Mouse (Mus musculus) kidney, embryonic 15.5 days (tissue): Measurements from ENCODE around the gene Fndc5. TPM values are rescaled to one million over a fixed set of nuclear protein-coding genes. Genes with fewer than 3 reads are reported as not detected.

Experiments used
- ATAC-seq: fragments of 200-750 bp; cut with Nextera tagmentation; replicated peaks from 2 replicates; pipeline ENCODE4 v1.8.0; 2017; ENCODE audit warnings: moderate TSS enrichment; ENCODE audit not compliant: low FRiP score
- H3K27ac ChIP-seq: fragments of 300-500 bp; sonication (generic); 2 replicates; pipeline ENCODE4 v1.5.1; 2015; ENCODE audit warnings: mild to moderate bottlenecking, inconsistent platforms
- H3K27me3 ChIP-seq: fragments of 300-500 bp; sonication (generic); 2 replicates; pipeline ENCODE4 v1.6.1; 2015; ENCODE audit warnings: inconsistent platforms
- H3K36me3 ChIP-seq: fragments of 300-500 bp; sonication (generic); 2 replicates; pipeline ENCODE4 v1.6.1; 2015; ENCODE audit warnings: inconsistent platforms
- H3K4me1 ChIP-seq: fragments of 300-500 bp; sonication (generic); 2 replicates; pipeline ENCODE4 v1.6.1; 2015; ENCODE audit warnings: inconsistent platforms
- H3K4me2 ChIP-seq: fragments of 300-500 bp; sonication (generic); 2 replicates; pipeline ENCODE4 v1.6.1; 2015; ENCODE audit warnings: moderate library complexity, mild to moderate bottlenecking, inconsistent platforms
- H3K4me3 ChIP-seq: fragments of 300-500 bp; sonication (generic); replicated peaks from 2 replicates; pipeline ENCODE4 v1.5.1; 2015; ENCODE audit warnings: mild to moderate bottlenecking, inconsistent platforms
- H3K9ac ChIP-seq: fragments of 300-500 bp; sonication (generic); 2 replicates; pipeline ENCODE4 v1.6.1; 2015; ENCODE audit warnings: mild to moderate bottlenecking, inconsistent platforms
- H3K9me3 ChIP-seq: fragments of 300-500 bp; sonication (generic); replicated peaks from 2 replicates; pipeline ENCODE4 v1.6.1; 2016; ENCODE audit warnings: inconsistent platforms
- WGBS: fragments of 180-500 bp; shearing (Covaris S2); methylation state at CpG from one replicate; pipeline ENCODE4 v1.1.7; 2015; ENCODE audit warnings: mixed read lengths; 5-methylcytosine and 5-hydroxymethylcytosine counted together
- polyA plus RNA-seq: library from polyadenylated mRNA; unstranded; fragments of >200 nt; fragmentation: Nextera tagmentation; extraction: Ambion mirVana; gene quantifications from 2 replicates; pipeline ENCODE4 v1.2.1, GENCODE M21; 2015

The Fndc5 gene
- polyA plus RNA-seq, 1 experiment from 2014 or later, result 5.1 TPM

DNA sequence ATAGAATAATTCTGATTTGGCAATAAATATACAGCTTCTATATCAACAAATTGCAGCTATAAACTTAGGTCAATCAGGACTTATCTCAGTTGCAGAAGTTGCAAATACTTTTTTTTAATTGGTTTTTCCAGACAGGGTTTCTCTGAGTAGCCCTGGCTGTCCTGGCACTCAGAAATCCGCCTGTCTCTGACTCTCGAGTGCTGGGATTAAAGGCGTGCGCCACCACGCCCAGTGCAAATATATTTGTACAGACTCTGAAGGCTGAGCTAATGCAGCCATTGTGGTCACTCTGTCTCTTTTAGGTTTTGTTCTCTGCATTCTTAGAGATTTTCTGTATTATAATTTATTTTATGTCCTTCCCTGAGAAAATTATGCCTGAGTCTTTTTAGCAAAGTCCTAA, 20.7 kb downstream of the Fndc5 start:
- Histone ChIP-seq H3K27me3 (no peaks in the 10 kb centered on the region), H3K36me3 (peaks cover 80% of the 10 kb centered on the region), H3K27ac (no peak overlapping the region), H3K9ac (no peak overlapping the region), H3K4me3 (no peak overlapping the region), H3K4me1 (no peaks in the 10 kb centered on the region), H3K4me2 (no peak overlapping the region), H3K9me3 (no peaks in the 10 kb centered on the region)
- 97% methylated on average over 5 of the region's 5 CpGs for WGBS
- ATAC-seq, result no peak

DNA sequence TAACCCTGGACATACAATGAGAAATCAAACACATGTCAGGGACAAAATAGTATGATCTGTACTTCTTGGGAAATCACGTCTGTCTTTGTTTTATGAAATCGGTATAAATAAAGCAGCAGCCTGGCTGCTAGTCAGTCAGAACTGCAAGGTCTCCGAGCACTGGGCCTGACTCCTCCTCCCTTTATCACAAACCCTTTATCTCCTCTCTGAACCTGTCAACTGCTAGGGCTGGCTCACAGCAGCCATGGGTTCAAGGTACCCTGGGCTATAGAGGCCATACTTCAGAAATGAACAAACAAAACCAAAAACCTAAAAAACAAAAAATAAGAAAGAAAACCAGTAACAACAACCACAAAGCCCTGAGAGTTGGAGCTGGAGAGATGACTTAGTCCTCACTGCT, 21.8 kb downstream of the Fndc5 start:
- Histone ChIP-seq H3K9me3 (no peaks in the 10 kb centered on the region), H3K9ac (no peak overlapping the region), H3K4me3 (no peak overlapping the region), H3K36me3 (peaks cover 80% of the 10 kb centered on the region), H3K4me2 (no peak overlapping the region), H3K27me3 (no peaks in the 10 kb centered on the region), H3K4me1 (no peaks in the 10 kb centered on the region), H3K27ac (no peak overlapping the region)
- WGBS, result 60% methylated on average over 3 of the region's 3 CpGs
- ATAC-seq, result no peak

DNA sequence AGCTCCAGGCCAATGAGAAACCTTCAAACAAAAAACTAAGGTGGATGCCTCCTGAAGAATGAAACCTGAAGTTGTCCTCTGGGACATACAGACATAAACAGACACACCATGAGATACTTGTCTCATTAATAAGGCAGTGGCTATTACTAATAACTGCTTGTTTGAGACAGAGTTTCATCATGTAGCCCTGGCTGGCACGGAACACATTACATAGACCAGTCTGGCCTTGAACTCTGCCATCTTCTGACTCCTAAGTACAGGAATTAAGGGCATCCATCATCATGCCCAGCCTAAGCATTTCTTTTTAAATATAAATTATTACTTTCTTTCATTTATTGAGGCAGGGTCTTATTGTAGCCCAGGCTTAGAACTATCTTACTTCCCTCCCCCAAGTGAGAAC, 24.3 kb downstream of the Fndc5 start:
- peaks cover 77% of the 10 kb centered on the region for H3K36me3 ChIP-seq
- no peak for ATAC-seq
- H3K4me2 ChIP-seq, result no peak overlapping the region
- H3K4me3 ChIP-seq, result no peak overlapping the region
- no peak overlapping the region for H3K27ac ChIP-seq
- H3K27me3 ChIP-seq, result no peaks in the 10 kb centered on the region
- 97% methylated on average over 1 of the region's 1 CpGs for WGBS
- no peaks in the 10 kb centered on the region for H3K9me3 ChIP-seq
- no peaks in the 10 kb centered on the region for H3K4me1 ChIP-seq
- H3K9ac ChIP-seq, result no peak overlapping the region

DNA sequence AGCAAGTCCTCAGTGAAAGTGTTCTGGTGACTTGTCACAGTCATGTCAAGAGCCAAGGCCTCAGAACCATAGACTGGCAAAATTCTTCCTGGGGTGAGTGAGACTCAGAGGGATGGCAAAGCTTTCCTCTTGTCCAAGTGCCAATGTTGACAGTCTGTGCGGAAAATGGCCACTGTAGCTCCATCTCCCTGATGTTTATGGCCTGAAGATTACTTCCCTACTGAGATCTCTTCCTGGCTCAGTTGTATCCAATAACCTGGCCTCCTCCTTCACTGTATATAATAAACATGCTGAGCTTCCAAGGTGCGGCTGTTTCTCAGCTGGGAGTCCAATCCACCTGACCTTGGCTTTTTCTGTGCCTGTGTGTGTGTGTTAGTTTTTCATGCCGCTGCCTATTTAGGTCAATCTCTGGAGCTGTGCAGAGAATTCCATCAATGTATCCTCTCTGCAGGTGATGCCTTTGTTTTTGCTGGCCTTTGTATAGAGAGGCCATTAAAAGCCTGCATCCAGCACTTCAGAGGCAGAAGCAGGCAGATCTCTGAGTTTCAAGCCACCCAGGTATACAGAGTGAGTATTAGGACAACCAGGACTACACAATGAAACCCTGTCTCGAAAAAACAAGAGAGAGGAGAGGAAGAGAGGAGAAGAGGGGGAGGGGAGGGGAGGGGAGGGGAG, 24.9 kb downstream of the Fndc5 start:
- Histone ChIP-seq H3K4me2 (no peak overlapping the region), H3K27me3 (no peaks in the 10 kb centered on the region), H3K36me3 (peaks cover 74% of the 10 kb centered on the region), H3K4me3 (no peak overlapping the region), H3K9ac (no peak overlapping the region), H3K9me3 (no peaks in the 10 kb centered on the region), H3K4me1 (no peaks in the 10 kb centered on the region), H3K27ac (no peak overlapping the region)
- 85% methylated on average over 3 of the region's 4 CpGs for WGBS
- ATAC-seq, result no peak

DNA sequence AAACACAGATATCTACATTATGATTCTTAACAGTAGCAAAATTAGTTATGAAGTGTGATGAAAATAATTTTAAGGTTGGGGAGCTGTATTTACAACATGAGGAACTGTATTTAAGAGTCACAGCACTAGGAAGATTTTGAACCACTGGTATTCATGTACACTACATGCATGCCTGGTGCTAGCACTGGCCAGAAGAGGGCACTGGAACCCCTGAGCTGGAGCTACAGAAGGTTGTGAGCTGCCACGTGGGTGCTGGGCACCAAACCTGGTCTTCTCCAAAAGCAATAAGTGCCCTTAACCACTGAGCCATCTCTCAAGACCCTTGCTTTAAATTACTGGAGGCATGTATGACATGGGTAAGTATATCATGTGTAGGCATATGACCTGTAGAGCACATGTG, 35.7 kb downstream of the Fndc5 start:
- ATAC-seq, result no peak
- Histone ChIP-seq H3K4me3 (no peak overlapping the region), H3K9me3 (no peaks in the 10 kb centered on the region), H3K9ac (no peak overlapping the region), H3K27me3 (no peaks in the 10 kb centered on the region), H3K4me1 (no peaks in the 10 kb centered on the region), H3K36me3 (peaks cover 83% of the 10 kb centered on the region), H3K27ac (no peak overlapping the region), H3K4me2 (no peak overlapping the region)
- WGBS, result 81% methylated on average over 1 of the region's 1 CpGs

DNA sequence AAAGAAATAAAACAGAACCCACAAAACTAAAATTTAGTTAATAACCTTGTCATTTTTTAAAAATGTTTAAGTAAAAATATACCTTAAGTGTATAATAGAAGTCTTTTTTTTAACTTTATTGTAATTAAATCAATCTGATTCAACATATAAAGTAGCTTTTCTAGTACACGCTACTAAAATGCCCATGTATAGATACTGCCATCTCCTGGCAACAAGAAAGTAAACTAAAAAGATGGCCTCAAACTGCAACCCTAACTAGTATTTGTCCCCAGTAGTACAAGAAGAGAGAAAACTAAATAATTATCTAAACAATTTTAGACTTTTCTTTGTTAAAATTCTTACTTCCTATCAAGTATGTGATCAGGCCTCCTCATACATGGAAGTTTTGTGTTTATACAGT, 42.8 kb downstream of the Fndc5 start:
- no peaks in the 10 kb centered on the region for H3K27me3 ChIP-seq
- no peak overlapping the region for H3K4me2 ChIP-seq
- no peak overlapping the region for H3K9ac ChIP-seq
- H3K36me3 ChIP-seq, result peaks cover 73% of the 10 kb centered on the region
- 62% methylated on average over 1 of the region's 1 CpGs for WGBS
- H3K9me3 ChIP-seq, result no peaks in the 10 kb centered on the region
- no peak overlapping the region for H3K4me3 ChIP-seq
- H3K27ac ChIP-seq, result no peak overlapping the region
- H3K4me1 ChIP-seq, result 0 out of 2 replicates have a peak, but pooled peaks cover 8% of the 10 kb centered on the region
- no peak for ATAC-seq

DNA sequence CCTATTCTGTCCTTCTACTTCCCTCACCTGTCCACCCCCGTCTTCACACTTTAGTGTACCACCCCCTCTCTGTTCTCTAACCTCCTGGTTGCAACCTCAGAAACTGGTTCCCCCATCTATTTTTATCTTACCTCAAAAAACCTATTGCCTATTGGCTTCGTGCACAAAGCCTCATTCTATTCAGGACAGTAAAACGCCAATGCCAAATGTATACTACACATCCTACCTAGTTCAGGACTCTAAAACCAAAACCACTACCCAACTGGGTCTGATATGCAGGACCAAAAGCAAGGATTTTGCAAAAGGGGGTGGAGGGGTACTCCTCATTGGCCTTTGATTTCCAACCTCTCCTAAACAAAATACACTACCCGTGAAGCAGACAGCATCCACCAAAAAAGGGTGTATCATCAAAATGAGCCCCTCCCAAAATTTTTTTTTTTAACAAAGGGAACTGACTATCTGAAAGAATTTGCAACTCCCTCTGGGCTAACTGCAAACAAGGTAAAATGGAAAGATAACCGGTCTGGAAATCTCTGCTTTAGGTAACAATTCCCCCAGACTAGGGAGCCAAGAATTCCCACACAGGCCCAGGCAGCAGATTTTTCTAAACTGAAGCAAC, 51.4 kb downstream of the Fndc5 start:
- WGBS, result 32% methylated on average over 5 of the region's 5 CpGs
- ATAC-seq, result no peak
- Histone ChIP-seq H3K9me3 (no peaks in the 10 kb centered on the region), H3K4me1 (peaks cover 41% of the 10 kb centered on the region), H3K4me3 (peak overlapping the region; percentile 94), H3K36me3 (peaks cover 10% of the 10 kb centered on the region), H3K27me3 (no peaks in the 10 kb centered on the region), H3K9ac (peak overlapping the region; percentile 80), H3K27ac (peak overlapping the region; percentile 96; the same call in 1 of the 2 replicates), H3K4me2 (peak overlapping the region; percentile 64)

DNA sequence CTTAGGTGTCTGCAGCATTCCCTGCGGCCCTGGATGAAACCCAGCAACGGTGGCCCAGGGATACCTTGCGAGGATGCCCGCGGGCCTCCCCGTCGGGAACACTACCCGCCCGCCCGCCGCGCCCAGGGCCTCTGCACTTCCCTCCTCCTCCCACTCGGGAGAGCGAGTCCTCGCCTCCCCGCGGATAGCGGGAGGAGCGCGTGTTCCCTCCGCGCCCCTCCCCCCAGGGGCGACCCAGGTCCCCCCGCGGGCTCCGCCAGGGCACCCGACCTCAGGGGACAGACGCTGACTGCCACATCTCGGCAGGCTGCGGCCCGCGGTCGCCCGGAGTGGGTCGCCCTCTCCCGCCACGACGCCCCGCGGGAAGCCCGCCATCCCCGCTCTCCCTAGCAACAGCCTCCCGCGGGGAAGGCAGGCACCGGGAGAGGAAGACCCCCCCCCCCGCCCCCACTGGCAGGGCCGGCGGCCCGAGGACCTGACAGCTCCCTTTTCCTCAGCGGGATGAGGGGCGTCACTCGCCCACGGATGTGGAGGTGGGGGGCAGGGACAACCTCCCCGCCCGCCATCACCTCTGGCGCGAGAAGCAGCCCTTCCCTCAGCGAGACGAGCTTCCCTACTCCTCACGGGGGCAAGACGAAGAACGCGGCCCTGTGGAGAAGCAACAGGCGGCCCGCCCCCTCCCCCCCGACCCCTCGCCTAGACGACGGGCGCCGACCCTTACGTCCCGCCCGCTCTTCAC, 52.2 kb downstream of the Fndc5 start:
- peak overlapping the region; percentile 94 for H3K4me3 ChIP-seq
- no peaks in the 10 kb centered on the region for H3K9me3 ChIP-seq
- no peaks in the 10 kb centered on the region for H3K27me3 ChIP-seq
- H3K4me1 ChIP-seq, result peaks cover 41% of the 10 kb centered on the region
- peak overlapping the region; percentile 96 for H3K27ac ChIP-seq
- peaks cover 13% of the 10 kb centered on the region for H3K36me3 ChIP-seq
- H3K9ac ChIP-seq, result peak overlapping the region; percentile 80
- WGBS, result 0% methylated on average over 59 of the region's 74 CpGs
- peak overlapping the region; percentile 64 for H3K4me2 ChIP-seq
- peak; percentile 83 for ATAC-seq

DNA sequence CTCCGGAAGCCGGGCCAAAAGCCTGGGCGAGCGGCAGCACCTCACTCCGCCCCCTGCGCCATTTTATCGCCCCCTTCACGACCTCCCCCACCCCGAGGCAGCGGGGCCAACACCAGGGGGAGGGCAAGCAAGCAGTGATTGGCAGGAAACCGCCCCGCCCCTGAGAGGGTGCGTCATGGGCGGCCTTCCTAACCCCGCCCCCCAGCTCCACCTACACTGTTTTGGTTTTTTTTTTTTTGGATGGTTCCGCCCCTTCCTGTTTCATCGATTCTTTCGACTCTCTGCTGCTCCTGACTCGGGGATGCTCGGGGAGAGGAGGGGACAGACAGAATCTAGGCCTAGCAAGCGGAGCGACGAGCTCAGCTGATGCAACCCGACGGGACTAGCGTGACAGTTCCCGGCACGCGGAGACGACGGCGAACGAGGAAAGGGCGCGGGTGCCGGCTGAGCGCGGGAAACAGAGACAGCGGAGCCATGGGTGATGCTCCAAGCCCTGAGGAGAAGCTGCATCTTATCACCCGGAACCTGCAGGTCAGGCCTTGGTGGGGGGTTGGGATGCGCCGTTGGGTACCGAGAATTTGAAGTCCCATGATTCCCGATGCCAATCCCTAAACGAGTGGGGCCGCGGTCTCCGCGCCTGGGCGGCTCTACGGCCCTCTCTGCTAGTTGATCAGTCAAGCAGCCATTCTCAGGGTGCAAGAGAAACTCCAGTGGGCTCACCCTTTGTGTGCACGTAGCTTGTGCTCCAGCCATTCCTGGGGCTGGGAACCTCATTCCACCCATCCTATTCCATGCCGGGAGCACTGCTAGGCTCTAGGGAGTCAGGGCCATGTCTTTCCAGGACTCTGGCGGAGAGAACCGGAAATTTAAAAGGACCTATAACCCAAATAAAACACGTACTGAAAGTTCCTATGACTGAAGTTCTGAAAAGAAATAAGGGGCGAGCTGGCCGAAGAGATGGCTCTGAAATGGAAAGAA, 53.0 kb downstream of the Fndc5 start, which contains the start of the genes S100pbp and Yars:
TSS of gene S100pbp (minus strand) at position 186 of the 978 bp plus-strand sequence.
TSS of gene Yars (plus strand) at position 219 of the 978 bp plus-strand sequence.
- H3K36me3 ChIP-seq, result peaks cover 21% of the 10 kb centered on the region
- H3K9ac ChIP-seq, result peak within 1 kb of the TSS; percentile 80
- H3K27ac ChIP-seq, result peak within 1 kb of the TSS; percentile 96
- peak within 1 kb of the TSS; percentile 94 for H3K4me3 ChIP-seq
- peaks cover 36% of the 10 kb centered on the region for H3K4me1 ChIP-seq
- H3K4me2 ChIP-seq, result peak within 1 kb of the TSS; percentile 74
- H3K9me3 ChIP-seq, result no peaks in the 10 kb centered on the region
- no peaks in the 10 kb centered on the region for H3K27me3 ChIP-seq
- ATAC-seq, result peak; percentile 83
- WGBS, result under 1% methylated on average over 58 of the region's 58 CpGs

DNA sequence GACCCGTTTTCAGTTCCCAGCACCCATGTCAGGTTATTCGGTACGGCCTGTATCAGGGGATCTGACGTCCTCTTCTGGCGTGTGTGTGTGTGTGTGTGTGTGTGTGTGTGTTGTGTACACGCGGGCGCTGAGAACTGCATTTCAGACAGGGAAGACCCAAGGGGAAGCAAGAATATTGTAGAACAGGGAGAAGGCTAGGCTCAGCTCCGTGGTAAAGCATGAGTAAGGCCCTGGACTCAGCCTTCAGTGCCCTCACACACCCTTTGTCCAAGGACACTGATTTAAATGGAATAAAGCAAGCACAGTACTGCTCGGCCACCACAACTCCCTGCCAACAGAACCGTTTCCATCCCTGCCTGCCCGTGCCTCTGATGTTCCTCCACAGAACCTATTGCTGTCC, 53.7 kb downstream of the Fndc5 start:
- Histone ChIP-seq H3K4me3 (peak overlapping the region; percentile 94), H3K9ac (peak overlapping the region; percentile 80), H3K36me3 (peaks cover 21% of the 10 kb centered on the region), H3K27me3 (no peaks in the 10 kb centered on the region), H3K27ac (peak overlapping the region; percentile 93), H3K4me1 (peaks cover 36% of the 10 kb centered on the region), H3K4me2 (peak overlapping the region; percentile 74), H3K9me3 (no peaks in the 10 kb centered on the region)
- no peak for ATAC-seq
- 2% methylated on average over 12 of the region's 12 CpGs for WGBS

DNA sequence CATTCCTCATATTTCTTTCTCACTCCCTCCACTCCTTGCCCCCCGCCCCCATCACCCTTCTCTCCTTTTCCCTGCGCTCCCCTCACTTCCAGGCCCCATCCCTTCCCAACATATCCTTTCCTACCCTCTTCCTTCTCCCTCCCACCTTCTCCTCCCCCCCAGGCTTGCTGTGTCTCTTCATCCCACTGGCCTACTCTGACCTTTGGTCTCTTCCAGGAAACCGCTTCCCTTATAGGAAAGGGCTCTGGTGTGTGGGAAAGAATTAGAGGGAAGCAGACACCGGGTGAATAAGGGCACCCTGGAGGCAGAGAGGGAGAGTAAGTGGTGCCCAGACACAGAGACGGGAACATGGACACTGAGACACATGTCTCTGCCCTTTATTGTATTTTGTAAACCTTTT, 54.9 kb downstream of the Fndc5 start:
- peaks cover 44% of the 10 kb centered on the region for H3K4me1 ChIP-seq
- 64% methylated on average over 5 of the region's 5 CpGs for WGBS
- no peaks in the 10 kb centered on the region for H3K9me3 ChIP-seq
- peak overlapping the region; percentile 94; the same call in 1 of the 2 replicates for H3K4me3 ChIP-seq
- no peak overlapping the region for H3K27ac ChIP-seq
- no peak for ATAC-seq
- peaks cover 31% of the 10 kb centered on the region for H3K36me3 ChIP-seq
- peak overlapping the region; percentile 74 for H3K4me2 ChIP-seq
- no peak overlapping the region for H3K9ac ChIP-seq
- no peaks in the 10 kb centered on the region for H3K27me3 ChIP-seq
